Comparison of ENCODE assay signal across 8 mouse cellular contexts in genomic region chr10:79908167-79909091, GRCm38 (mm10). TPM values are rescaled to one million over a fixed set of nuclear protein-coding genes. Genes with fewer than 3 reads are reported as not detected.
A peak's percentile ranks its signal among the peaks of the same experiment; 100 is the strongest.
DNase-seq lines count a peak whose midpoint lies in the region; ATAC-seq and TF ChIP-seq lines count a peak whose summit lies in the region.

TSS of gene Med16 (minus strand) at chr10:79908923.

- no peaks in the 10 kb centered on the region; a peak in 1 of 4 replicates for H3K36me3 ChIP-seq in MEL (ENCODE audit: control insufficient read depth in 1 of 2, insufficient read depth in 2 of 2, low read length in 2 of 2)
- H3K36me3 ChIP-seq in lung, embryonic 16.5 days (ENCODE audit: control insufficient read depth, insufficient read depth, low read length), result peaks cover 41% of the 10 kb centered on the region

- H3K27ac ChIP-seq in MEL (ENCODE audit: control insufficient read depth, low read depth, low read length), result peak within 1 kb of the TSS; percentile 91
- peak within 1 kb of the TSS; percentile 93 for H3K27ac ChIP-seq in cerebellum, adult 2 months (ENCODE audit: insufficient read depth, low read length)
- peak within 1 kb of the TSS; percentile 97 for H3K27ac ChIP-seq in lung, embryonic 16.5 days (ENCODE audit: low read length)

- WGBS in cerebellum, adult 2 months, result 1% methylated on average over 52 of the region's 52 CpGs
- 2% methylated on average over 52 of the region's 52 CpGs for WGBS in lung, embryonic 16.5 days

- peak within 1 kb of the TSS; percentile 58 for H3K4me2 ChIP-seq in lung, embryonic 16.5 days (ENCODE audit: low read depth, low read length)

- no peaks in the 10 kb centered on the region for H3K9me3 ChIP-seq in MEL (replicated peaks; ENCODE audit: insufficient read depth, low read length)
- H3K9me3 ChIP-seq in lung, embryonic 16.5 days (ENCODE audit: control insufficient read depth, low read length), result no peaks in the 10 kb centered on the region

- DNase-seq in MEL (ENCODE audit: low read depth, low spot score), result peak; percentile 98
- DNase-seq in cerebellum, adult 2 months, result peak; percentile 94 to 98
- peak; percentile 96 for DNase-seq in forelimb bud, embryonic 11.5 days (ENCODE audit: low read depth, low spot score)
- peak; percentile 96 for DNase-seq in layer of hippocampus, adult 9-10 months (ENCODE audit: low spot score)
- DNase-seq in ovary, postnatal 10 days (ENCODE audit: low spot score), result peak; percentile 92
- DNase-seq in thymus, postnatal 10 days (ENCODE audit: low spot score in 2 of 2), result peak; percentile 98 to 99

- no peaks in the 10 kb centered on the region for H3K27me3 ChIP-seq in MEL (ENCODE audit: control insufficient read depth in 1 of 2, insufficient read depth in 2 of 2, low read length in 2 of 2)
- no peaks in the 10 kb centered on the region for H3K27me3 ChIP-seq in cerebellum, adult 2 months (ENCODE audit: control insufficient read depth, insufficient read depth, low read length)
- no peaks in the 10 kb centered on the region for H3K27me3 ChIP-seq in lung, embryonic 16.5 days (ENCODE audit: control insufficient read depth, insufficient read depth, low read depth, low read length)

- peak within 1 kb of the TSS; percentile 73 to 85 for H3K4me3 ChIP-seq in MEL (ENCODE audit: control insufficient read depth in 1 of 2, insufficient read depth in 1 of 2, low read depth in 2 of 2, low read length in 2 of 2)
- H3K4me3 ChIP-seq in cerebellum, adult 2 months (replicated peaks; ENCODE audit: insufficient read depth, low read depth, low read length), result peak within 1 kb of the TSS; percentile 78
- peak within 1 kb of the TSS; percentile 85 for H3K4me3 ChIP-seq in lung, embryonic 16.5 days (ENCODE audit: low read length)

- H3K9ac ChIP-seq in MEL (ENCODE audit: control insufficient read depth, low read depth, low read length, poor library complexity, severe bottlenecking), result peak within 1 kb of the TSS; percentile 96
- peak within 1 kb of the TSS; percentile 97 for H3K9ac ChIP-seq in lung, embryonic 16.5 days (ENCODE audit: low read length)

- TF ChIP-seq EP300 in MEL (IDR thresholded peaks at IDR 0.05; ENCODE audit: low read depth in 1 of 2, low read length in 2 of 2), result 0 out of 4 replicates have a peak, but pooled peaks of 1 of the 2 experiments have one; percentile 7

- peaks cover 0 to 5% of the 10 kb centered on the region in 2 experiments; a peak in 2 of 4 replicates for H3K4me1 ChIP-seq in MEL (ENCODE audit: control insufficient read depth in 1 of 2, insufficient read depth in 2 of 2, low read length in 2 of 2)
- peaks cover 8% of the 10 kb centered on the region for H3K4me1 ChIP-seq in cerebellum, adult 2 months (ENCODE audit: control insufficient read depth, insufficient read depth, low read length)
- H3K4me1 ChIP-seq in lung, embryonic 16.5 days (replicated peaks; ENCODE audit: control insufficient read depth, insufficient read depth, low read length), result peaks cover 5% of the 10 kb centered on the region; the same call in 1 of the 2 replicates

- TF ChIP-seq CTCF in MEL (IDR thresholded peaks at IDR 0.05 in 2 of 3, conservative IDR thresholded peaks at IDR 0.05 in 1 of 3; ENCODE audit: control insufficient read depth in 1 of 3, insufficient read depth in 1 of 3, low read depth in 2 of 3, low read length in 3 of 3, poor library complexity in 1 of 3, severe bottlenecking in 1 of 3), result no peak
- no peak for TF ChIP-seq CTCF in cerebellum, adult 2 months (IDR thresholded peaks at IDR 0.05; ENCODE audit: borderline replicate concordance, insufficient read depth, low read depth, low read length)

- TF ChIP-seq RAD21 in MEL (IDR thresholded peaks at IDR 0.05; ENCODE audit: low read depth, low read length), result no peak

- ATAC-seq in hematopoietic stem cell, adult 5-6 weeks (replicated peaks in 1 of 2; ENCODE audit: insufficient read depth in 1 of 2, low FRiP score in 2 of 2, low TSS enrichment in 1 of 2, low read depth in 1 of 2, poor library complexity in 2 of 2, severe bottlenecking in 2 of 2), result peak; percentile 94 to 97
- peak; percentile 98 for ATAC-seq in lung, embryonic 16.5 days (ENCODE audit: low read depth)

- H3K79me2 ChIP-seq in MEL (ENCODE audit: control insufficient read depth, insufficient read depth, low read length, poor library complexity), result no peaks in the 10 kb centered on the region; the same call in 1 of the 2 replicates

- TF ChIP-seq POLR2A in MEL (IDR thresholded peaks at IDR 0.05; ENCODE audit: control insufficient read depth in 1 of 2, insufficient read depth in 1 of 2, low read depth in 1 of 2, low read length in 2 of 2, poor library complexity in 1 of 2), result peak; percentile 55 to 78; a peak in 3 of 4 replicates
- TF ChIP-seq POLR2A in cerebellum, adult 2 months (IDR thresholded peaks at IDR 0.05; ENCODE audit: borderline replicate concordance, insufficient read depth, low read length), result peak; percentile 47; the same call in 1 of the 2 replicates

TF ChIP-seq in MEL, 35 proteins besides CTCF, POLR2A, EP300 and RAD21:
- TF ChIP-seq GABPA (IDR thresholded peaks at IDR 0.05; ENCODE audit: low read depth, low read length), result no peak
- TF ChIP-seq SIN3A (IDR thresholded peaks at IDR 0.05; ENCODE audit: low read length), result peak; percentile 81
- no peak for TF ChIP-seq MAX (IDR thresholded peaks at IDR 0.05; ENCODE audit: low read length)
- no peak for TF ChIP-seq JUND (IDR thresholded peaks at IDR 0.05; ENCODE audit: low read depth, low read length)
- TF ChIP-seq MAZ (IDR thresholded peaks at IDR 0.05; ENCODE audit: low read depth, low read length), result 0 out of 2 replicates have a peak, but pooled peaks have one; percentile 31
- TF ChIP-seq ZMIZ1 (IDR thresholded peaks at IDR 0.05; ENCODE audit: low read depth, low read length), result no peak
- peak; percentile 91 for TF ChIP-seq TBP (IDR thresholded peaks at IDR 0.05; ENCODE audit: low read depth, low read length)
- TF ChIP-seq KAT2A (conservative IDR thresholded peaks at IDR 0.05; ENCODE audit: low read depth, low read length), result peak; percentile 55; the same call in 1 of the 2 replicates
- TF ChIP-seq ETS1 (IDR thresholded peaks at IDR 0.05; ENCODE audit: low read depth, low read length), result 0 out of 2 replicates have a peak, but pooled peaks have one; percentile 43
- TF ChIP-seq USF1 (IDR thresholded peaks at IDR 0.05; ENCODE audit: low read depth, low read length), result no peak
- no peak for TF ChIP-seq BHLHE40 (IDR thresholded peaks at IDR 0.05; ENCODE audit: borderline replicate concordance, low read depth, low read length)
- TF ChIP-seq NRF1 (IDR thresholded peaks at IDR 0.05; ENCODE audit: insufficient read depth, low read depth, low read length, poor library complexity, severe bottlenecking), result no peak
- peak; percentile 53; the same call in 1 of the 2 replicates for TF ChIP-seq NELFE (IDR thresholded peaks at IDR 0.05; ENCODE audit: low read depth, low read length)
- TF ChIP-seq USF2 (IDR thresholded peaks at IDR 0.05; ENCODE audit: borderline replicate concordance in 1 of 2, insufficient read depth in 1 of 2, low read depth in 1 of 2, low read length in 2 of 2), result no peak
- TF ChIP-seq TCF12 (IDR thresholded peaks at IDR 0.05; ENCODE audit: low read depth, low read length), result peak; percentile 9; the same call in 1 of the 2 replicates
- no peak for TF ChIP-seq RCOR1 (IDR thresholded peaks at IDR 0.05; ENCODE audit: low read depth, low read length)
- no peak for TF ChIP-seq GATA1 (IDR thresholded peaks at IDR 0.05; ENCODE audit: low read depth, low read length)
- TF ChIP-seq MYB (IDR thresholded peaks at IDR 0.05; ENCODE audit: low read depth, low read length), result 0 out of 2 replicates have a peak, but pooled peaks have one; percentile 60
- peak; percentile 47; the same call in 1 of the 2 replicates for TF ChIP-seq MXI1 (IDR thresholded peaks at IDR 0.05; ENCODE audit: low read depth, low read length)
- TF ChIP-seq MYC (IDR thresholded peaks at IDR 0.05; ENCODE audit: low read depth, low read length), result no peak
- TF ChIP-seq ELF1 (IDR thresholded peaks at IDR 0.05; ENCODE audit: low read depth, low read length), result no peak; the same call in 1 of the 2 replicates
- TF ChIP-seq HCFC1 (IDR thresholded peaks at IDR 0.05; ENCODE audit: low read depth, low read length), result peak; percentile 81

RNA-seq across cellular contexts. Expression of gene Med16, which starts in this region (rescaled TPM):
- total RNA-seq in MEL (2012; rRNA removed), result 16.6 and 17.3 TPM in 2 replicates
- polyA plus RNA-seq in MEL (2012; ENCODE audit: insufficient read depth in 1 of 2, insufficient read length in 2 of 2, low read depth in 1 of 2, low replicate concordance in 2 of 2, missing spikeins in 1 of 2), result 10 to 100 TPM in 1 of 2 experiments, not detected in 1; 41.2 TPM
- polyA plus RNA-seq in cerebellum, adult 2 months (2012; rRNA removed), result 46.5 and 47.4 TPM in 2 replicates
- total RNA-seq in hematopoietic stem cell, adult 5-6 weeks (2017), result 26.8 and 34.2 TPM in 2 replicates
- 48.3 and 51.2 TPM in 2 replicates for polyA plus RNA-seq in lung, embryonic 16.5 days (2015; fragmentation: Nextera tagmentation; extraction: Ambion mirVana)

Comparison
In these comparisons a context has a peak if more than half of its experiments do, and no peak if none do; other contexts are left out.
1. Peak in every context shown above with its lines: DNase-seq, ATAC-seq, H3K4me3 ChIP-seq and H3K27ac ChIP-seq.